Mouse (Mus musculus) hindbrain, postnatal 0 days (tissue): Measurements from ENCODE around the gene Top3b. TPM values are rescaled to one million over a fixed set of nuclear protein-coding genes. Genes with fewer than 3 reads are reported as not detected.
"Not testable (repeated sequence)": the region's sequence is repeated elsewhere in the genome, so short reads cannot be mapped to it uniquely, and the experiment has no call there.

Experiments
- ATAC-seq: fragments of 200-750 bp; cut with Nextera tagmentation; 2 replicates; pipeline ENCODE4 v1.8.0; 2017; ENCODE audit warnings: mild to moderate bottlenecking, moderate TSS enrichment, moderate library complexity
- DNase-seq: peaks from one replicate; pipeline ENCODE4 v3.0.0-alpha.2; 2015; ENCODE audit warnings: low spot score
- H3K27ac ChIP-seq: fragments of 300-500 bp; sonication (generic); 2 replicates; pipeline ENCODE4 v1.5.1; 2014; ENCODE audit warnings: mild to moderate bottlenecking
- H3K27me3 ChIP-seq: fragments of 300-500 bp; sonication (generic); 2 replicates; pipeline ENCODE4 v1.6.1; 2014; ENCODE audit warnings: low read length, mixed read lengths; ENCODE audit not compliant: insufficient read depth
- H3K36me3 ChIP-seq: fragments of 300-500 bp; sonication (generic); 2 replicates; pipeline ENCODE4 v1.6.1; 2014; ENCODE audit warnings: low read length, mixed read lengths; ENCODE audit not compliant: insufficient read depth
- H3K4me1 ChIP-seq: fragments of 300-500 bp; sonication (generic); 2 replicates; pipeline ENCODE4 v1.6.1; 2014; ENCODE audit warnings: antibody characterized with exemption, low read length, mixed read lengths; ENCODE audit not compliant: insufficient read depth
- H3K4me2 ChIP-seq: fragments of 300-500 bp; sonication (generic); 2 replicates; pipeline ENCODE4 v1.6.1; 2014; ENCODE audit warnings: low read depth, mild to moderate bottlenecking, low read length, moderate library complexity, mixed read lengths
- H3K4me3 ChIP-seq: fragments of 300-500 bp; sonication (generic); 2 replicates; pipeline ENCODE4 v1.5.1; 2014; ENCODE audit warnings: low read length
- H3K9ac ChIP-seq: fragments of 300-500 bp; sonication (generic); replicated peaks from 2 replicates; pipeline ENCODE4 v1.6.1; 2014; ENCODE audit warnings: mild to moderate bottlenecking, low read length, moderate library complexity, mixed read lengths
- H3K9me3 ChIP-seq: fragments of 300-500 bp; sonication (generic); 2 replicates; pipeline ENCODE4 v1.6.1; 2016; ENCODE audit warnings: low read length, mixed read lengths
- CTCF ChIP-seq: IDR thresholded peaks from 2 replicates; pipeline ENCODE4 v1.5.1; 2016; ENCODE audit warnings: antibody characterized with exemption, control low read depth, low read depth
- WGBS: fragments of 180-500 bp; shearing (Covaris S2); extraction: QIAGEN DNeasy Blood & Tissue Kit; methylation state at CpG from one replicate; pipeline ENCODE4 v1.1.7; 2014; 5-methylcytosine and 5-hydroxymethylcytosine counted together
- polyA plus RNA-seq: library from polyadenylated mRNA; unstranded; fragments of >200 nt; fragmentation: Nextera tagmentation; extraction: Ambion mirVana; gene quantifications from 2 replicates; pipeline ENCODE4 v1.2.1, GENCODE M21; 2015
- total RNA-seq: library from RNA; depleted of rRNA; stranded (reverse); fragments of >200 nt; gene quantifications from 2 replicates; pipeline ENCODE4 v1.2.3, GENCODE M21; 2014

Top3b gene
- total and polyA plus RNA-seq, 2 experiments from 2014 or later = 70.0 to 99.6 TPM

DNA sequence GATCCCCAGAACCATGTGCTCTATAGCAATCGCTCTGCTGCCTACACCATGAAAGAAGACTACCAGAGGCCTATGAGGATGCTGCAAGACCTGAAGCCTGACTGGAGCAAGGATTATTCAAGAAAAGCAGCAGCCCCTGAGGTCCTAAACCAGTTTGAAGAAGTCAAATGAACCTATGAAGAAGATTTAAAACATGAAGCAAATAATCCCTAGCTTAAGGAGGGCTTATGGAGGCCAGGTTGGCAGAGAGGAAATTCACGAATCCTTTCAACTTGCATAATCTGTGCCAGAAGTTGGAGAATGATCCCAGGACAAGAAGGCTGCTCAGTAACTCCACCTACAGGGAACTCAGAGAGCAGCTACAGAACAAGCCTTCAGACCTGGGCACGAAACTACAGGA lies 18.1 kb upstream of the Top3b start:
- TF ChIP-seq CTCF = no peak
- DNase-seq = no peak
- Histone ChIP-seq H3K4me2 (no peak overlapping the region), H3K27ac (no peak overlapping the region), H3K9ac (no peak overlapping the region), H3K4me3 (no peak overlapping the region), H3K4me1 (no peaks in the 10 kb centered on the region), H3K27me3 (no peaks in the 10 kb centered on the region), H3K36me3 (no peaks in the 10 kb centered on the region), H3K9me3 (no peaks in the 10 kb centered on the region)
- no peak for ATAC-seq
- WGBS = 90% methylated on average over 3 of the region's 3 CpGs

DNA sequence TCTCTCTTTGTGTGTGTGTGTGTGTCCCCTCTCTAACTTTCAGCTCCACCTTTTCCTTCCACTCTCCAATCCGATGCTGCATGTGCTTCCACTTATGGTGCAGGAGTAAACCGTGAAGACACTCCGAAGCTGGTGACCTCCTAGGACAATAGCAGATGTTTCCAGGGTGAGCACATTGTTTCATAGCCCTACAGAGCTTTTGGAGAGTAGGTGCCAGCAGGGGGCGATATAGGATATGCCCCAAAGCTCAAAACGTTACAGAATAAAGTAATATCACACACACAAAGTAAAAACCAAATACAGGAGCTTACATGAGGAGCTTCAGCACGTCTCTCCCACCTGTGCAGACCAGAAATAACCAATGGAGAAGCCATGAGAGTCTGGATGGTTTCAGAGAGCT lies 15.7 kb upstream of the Top3b start:
- no peak overlapping the region for H3K27ac ChIP-seq
- H3K4me1 ChIP-seq = no peaks in the 10 kb centered on the region
- TF ChIP-seq CTCF = peak; percentile 47
- ATAC-seq (no peak), DNase-seq (peak; percentile 7)
- WGBS = 29% methylated on average over 6 of the region's 6 CpGs
- H3K4me3 ChIP-seq = no peak overlapping the region
- no peak overlapping the region for H3K4me2 ChIP-seq
- no peaks in the 10 kb centered on the region for H3K36me3 ChIP-seq
- H3K27me3 ChIP-seq = no peaks in the 10 kb centered on the region
- H3K9me3 ChIP-seq = no peaks in the 10 kb centered on the region
- no peak overlapping the region for H3K9ac ChIP-seq

DNA sequence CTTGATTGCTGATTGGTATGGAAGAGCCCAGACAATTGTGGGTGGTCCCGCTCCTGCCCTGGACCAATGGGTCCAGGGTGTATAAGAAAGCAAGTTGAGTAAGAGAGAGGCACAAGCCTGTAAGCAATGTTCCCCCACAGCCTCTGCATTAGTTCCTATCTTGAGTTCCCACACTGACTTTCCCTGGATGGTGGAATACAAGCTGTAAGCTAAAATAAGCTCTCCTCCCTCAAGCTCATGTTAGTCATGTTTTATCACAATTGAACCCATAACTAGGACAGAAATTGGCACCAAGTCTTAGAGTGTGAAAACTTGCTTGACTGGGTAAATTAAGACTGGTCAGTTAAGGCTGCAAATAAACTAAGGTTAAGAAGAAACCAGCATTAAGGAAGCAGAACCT lies 15.0 kb upstream of the Top3b start:
- Histone ChIP-seq H3K9ac (no peak overlapping the region), H3K27me3 (no peaks in the 10 kb centered on the region), H3K4me2 (no peak overlapping the region), H3K4me3 (no peak overlapping the region), H3K27ac (no peak overlapping the region), H3K9me3 (no peaks in the 10 kb centered on the region), H3K4me1 (no peaks in the 10 kb centered on the region), H3K36me3 (no peaks in the 10 kb centered on the region)
- WGBS = 97% methylated on average over 1 of the region's 1 CpGs
- ATAC-seq = no peak
- DNase-seq = no peak
- TF ChIP-seq CTCF = no peak

DNA sequence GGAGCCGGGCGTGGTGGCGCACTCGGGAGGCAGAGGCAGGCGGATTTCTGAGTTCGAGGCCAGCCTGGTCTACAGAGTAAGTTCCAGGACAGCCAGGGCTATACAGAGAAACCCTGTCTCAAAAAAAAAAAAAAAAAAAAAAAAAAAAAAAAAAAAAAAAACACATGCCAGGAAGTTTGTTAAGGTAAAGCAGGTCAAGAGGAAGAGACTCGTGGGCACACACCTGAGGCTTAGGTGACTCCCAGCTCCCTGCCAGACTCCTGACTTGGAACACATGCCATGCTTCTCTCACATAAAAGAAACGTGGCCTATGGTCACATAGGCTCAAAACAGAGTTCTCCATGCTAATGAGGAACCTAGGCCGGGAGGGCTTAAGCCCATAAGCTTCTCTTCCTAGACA lies 14.5 kb upstream of the Top3b start:
- not testable (repeated sequence) for H3K4me1 ChIP-seq, DNase-seq, H3K4me2 ChIP-seq, H3K36me3 ChIP-seq, H3K27ac ChIP-seq, H3K9me3 ChIP-seq, H3K9ac ChIP-seq, H3K4me3 ChIP-seq, H3K27me3 ChIP-seq, ATAC-seq
- 84% methylated on average over 9 of the region's 9 CpGs for WGBS

DNA sequence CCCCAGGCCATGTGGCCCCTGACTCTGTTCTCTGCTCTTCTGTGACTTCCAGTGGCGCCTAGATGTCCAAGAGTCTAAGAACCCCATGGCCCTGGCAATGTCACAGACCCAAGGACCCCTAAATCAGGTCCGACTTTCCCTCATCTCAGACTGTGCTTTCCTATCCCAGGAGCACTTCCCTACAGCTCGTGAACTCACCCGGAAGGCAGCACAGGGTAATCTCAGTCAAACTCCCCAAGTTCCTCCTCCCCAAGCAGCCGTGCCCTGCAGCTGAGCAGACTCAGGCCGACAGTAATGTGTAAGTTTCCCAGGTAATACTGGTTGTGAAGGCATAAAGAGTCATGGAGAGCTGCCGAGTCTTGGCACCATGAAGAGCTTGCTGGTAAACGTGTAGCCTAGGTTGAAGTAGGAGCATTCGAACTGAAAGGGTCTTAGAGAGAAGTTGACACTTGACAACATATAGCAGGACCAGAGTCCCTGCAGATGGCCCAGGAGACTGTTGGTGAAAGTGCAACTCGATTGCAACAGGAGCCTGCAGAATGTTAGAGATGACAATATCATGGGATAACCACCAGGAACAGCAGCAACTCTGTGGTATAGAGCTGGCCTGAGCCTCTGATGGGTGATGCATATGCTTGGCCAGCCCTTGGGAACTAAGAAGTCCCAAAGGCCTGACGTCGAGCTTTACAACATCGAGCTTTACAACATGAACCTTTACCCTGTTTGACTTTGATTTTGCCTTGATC lies 13.6 kb upstream of the Top3b start:
- Histone ChIP-seq H3K4me1 (no peaks in the 10 kb centered on the region), H3K9ac (no peak overlapping the region), H3K4me3 (no peak overlapping the region), H3K27ac (no peak overlapping the region), H3K4me2 (no peak overlapping the region), H3K9me3 (no peaks in the 10 kb centered on the region), H3K27me3 (no peaks in the 10 kb centered on the region), H3K36me3 (no peaks in the 10 kb centered on the region)
- 78% methylated on average over 13 of the region's 13 CpGs for WGBS
- no peak for ATAC-seq
- TF ChIP-seq CTCF = no peak
- DNase-seq = no peak

DNA sequence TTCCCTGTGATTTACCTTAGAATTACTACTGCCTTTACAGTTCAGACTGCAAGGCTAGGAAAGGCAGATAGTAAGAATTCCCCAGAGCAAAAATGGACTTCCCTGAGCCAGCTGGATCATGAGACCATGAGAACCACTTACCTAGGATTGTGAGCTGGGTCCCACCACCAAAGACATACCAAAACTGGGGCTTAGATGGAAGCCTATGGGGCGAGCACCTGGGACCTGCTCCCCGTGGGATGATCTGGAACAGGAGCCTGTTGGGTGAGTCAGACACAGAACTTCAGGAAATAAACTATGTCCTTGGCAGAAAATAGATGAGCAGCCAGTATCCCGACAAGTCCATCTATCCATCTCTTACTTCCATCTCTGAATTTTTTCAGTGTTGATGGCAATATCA lies 8.2 kb upstream of the Top3b start:
- Histone ChIP-seq H3K9ac (no peak overlapping the region), H3K27me3 (no peaks in the 10 kb centered on the region), H3K9me3 (no peaks in the 10 kb centered on the region), H3K27ac (no peak overlapping the region), H3K4me3 (no peak overlapping the region), H3K4me1 (no peaks in the 10 kb centered on the region), H3K36me3 (no peaks in the 10 kb centered on the region), H3K4me2 (no peak overlapping the region)
- TF ChIP-seq CTCF = no peak
- WGBS = 74% methylated on average over 3 of the region's 3 CpGs
- ATAC-seq (no peak), DNase-seq (no peak)

DNA sequence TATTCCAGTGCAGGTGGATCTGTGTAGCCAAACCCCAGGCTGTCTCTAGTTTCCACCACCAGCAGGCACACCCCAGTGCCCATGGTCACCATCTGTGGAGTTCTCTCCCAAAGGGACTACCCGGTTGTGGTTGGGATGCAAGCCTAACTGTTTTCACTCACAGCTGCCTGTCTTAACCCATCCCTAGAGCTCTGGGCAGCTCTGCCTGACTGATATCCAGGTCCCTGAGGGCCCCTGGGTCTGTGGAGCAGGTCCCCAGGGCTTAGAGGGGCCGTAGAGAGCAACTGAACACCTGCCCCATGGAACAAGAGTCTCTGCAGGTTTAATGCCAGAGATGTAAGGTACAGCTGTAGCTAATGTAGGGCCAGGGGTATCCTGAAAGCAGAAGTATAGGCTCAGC lies 6.6 kb upstream of the Top3b start, which contains the start of gene Igll1:
TSS of gene Igll1 (minus strand) at position 8 of the 400 bp plus-strand sequence.
- 72% methylated on average over 2 of the region's 2 CpGs for WGBS
- DNase-seq = no peak
- Histone ChIP-seq H3K4me2 (no peak within 1 kb of the TSS), H3K4me1 (no peaks in the 10 kb centered on the region), H3K36me3 (no peaks in the 10 kb centered on the region), H3K4me3 (no peak within 1 kb of the TSS), H3K27me3 (no peaks in the 10 kb centered on the region), H3K9me3 (no peaks in the 10 kb centered on the region), H3K9ac (no peak within 1 kb of the TSS), H3K27ac (no peak within 1 kb of the TSS)
- no peak for ATAC-seq
- TF ChIP-seq CTCF = no peak
